Mouse (Mus musculus): Measurements from ENCODE around the gene Ftl1.
"Not testable (repeated sequence)": the region's sequence is repeated elsewhere in the genome, so short reads cannot be mapped to it uniquely, and the experiment has no call there.

Gene Ftl1

DNA sequence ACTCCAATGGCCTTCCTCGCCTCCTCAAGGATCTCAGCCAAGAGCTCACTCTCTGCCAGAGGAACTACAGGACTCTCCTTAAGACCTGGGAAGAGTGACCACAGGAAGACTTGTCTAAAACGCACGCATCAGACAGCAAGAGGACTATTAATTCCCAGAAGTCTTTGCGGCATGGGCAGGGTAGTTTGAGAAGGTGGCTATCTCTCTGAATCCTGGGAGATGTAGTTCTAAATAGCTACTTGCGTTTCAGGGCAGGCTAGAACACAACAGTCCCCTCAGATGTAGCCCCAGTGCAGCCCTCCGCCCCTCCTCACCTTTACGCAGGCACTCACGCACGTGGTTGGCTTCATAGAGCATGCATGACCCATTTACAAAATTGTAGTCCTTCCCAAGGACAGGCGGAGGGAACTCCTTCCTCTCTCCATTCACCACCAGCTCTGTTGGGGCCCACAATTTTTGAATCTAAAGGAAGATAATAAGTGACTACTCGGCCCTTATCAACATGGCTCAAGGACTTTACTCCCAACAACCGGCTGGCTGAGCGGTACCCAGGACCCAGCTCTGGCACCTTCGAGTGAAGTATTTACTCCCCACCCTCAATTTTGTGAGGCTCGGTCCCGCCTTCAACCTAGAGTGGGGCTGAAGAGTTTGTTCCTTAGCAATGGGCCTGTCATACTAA is 15.7 kb upstream of the Ftl1 start:
- peak in 1 of 2 experiments; percentile 53 for DNase-seq

GRCm38 (mm10) chr7:45470869-45471268 is 11.2 kb upstream of the Ftl1 start:
- peak; percentile 76 to 84 for DNase-seq

DNA sequence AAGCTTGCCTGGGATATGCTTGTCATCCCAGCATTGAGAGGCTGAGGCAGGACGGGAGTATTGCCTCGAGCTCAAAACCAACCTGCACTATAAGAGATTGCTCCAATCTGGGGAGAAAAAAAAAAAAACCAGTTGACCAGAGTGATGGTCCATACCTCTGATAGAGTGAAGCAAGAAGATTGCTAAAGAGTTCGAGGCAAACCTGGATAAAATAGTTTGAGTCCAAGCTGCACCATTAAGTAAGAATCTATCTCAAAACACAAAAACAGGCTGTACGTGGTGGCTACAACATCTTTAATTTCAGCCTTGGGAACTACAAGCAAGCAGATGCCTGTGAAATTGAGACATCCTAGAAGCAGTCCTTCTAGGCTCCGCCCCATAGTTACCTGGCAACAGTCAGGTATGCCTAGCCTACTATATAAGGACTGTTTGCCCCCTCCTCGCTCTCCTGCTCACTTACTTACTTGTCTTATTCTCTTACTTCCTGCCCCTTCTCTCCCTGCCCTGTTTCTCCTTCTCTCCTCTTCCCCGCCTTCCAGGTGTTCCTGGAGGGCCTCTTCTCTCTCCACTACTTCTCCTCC is 7.5 kb upstream of the Ftl1 start:
- no peak for DNase-seq

DNA sequence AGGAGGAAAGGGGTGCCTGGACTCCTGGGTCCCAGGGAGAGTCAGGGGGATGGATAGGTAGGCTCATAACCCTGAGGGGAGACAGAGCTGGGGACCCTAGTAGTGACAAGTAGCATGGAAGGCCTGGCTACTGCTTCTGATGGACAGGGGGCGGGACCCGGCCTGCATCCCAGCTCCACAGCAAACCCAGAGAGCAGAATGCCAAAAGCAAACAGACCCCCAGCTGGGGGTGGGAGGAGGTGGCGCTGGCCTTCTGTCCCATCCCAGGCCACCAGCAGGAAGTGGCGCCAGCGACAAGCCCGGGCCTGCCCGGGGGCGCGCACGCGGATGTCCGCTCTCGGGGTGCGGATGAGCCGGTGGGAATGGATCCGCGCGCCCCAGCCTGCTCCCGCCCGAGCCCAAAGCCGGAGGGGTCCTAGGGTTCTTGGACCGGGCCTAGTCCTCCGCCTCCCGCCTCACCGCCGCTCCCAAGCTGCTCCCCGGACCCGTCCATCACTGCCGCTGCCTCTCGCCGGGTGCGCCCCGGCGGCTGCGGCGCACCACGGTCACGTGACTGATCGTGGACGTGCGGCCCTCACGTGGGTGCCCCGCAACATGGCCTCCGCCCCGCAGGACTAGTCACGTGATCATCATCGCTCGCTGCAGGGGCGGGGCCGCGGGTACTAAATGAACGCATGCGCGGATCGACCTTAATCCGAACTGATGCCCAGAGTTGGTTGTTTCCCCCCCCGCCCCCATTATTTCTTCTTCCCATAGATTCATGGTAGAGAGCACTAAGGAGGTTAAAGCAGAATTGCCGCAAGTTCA is 6.8 kb upstream of the Ftl1 start, which contains the start of gene Bax:
TSS of gene Bax (minus strand) at position 616 of the 807 bp plus-strand sequence.
- peak; percentile 98 to 99 for DNase-seq

GRCm38 (mm10) chr7:45465549-45465948 is 5.9 kb upstream of the Ftl1 start:
- no peak for DNase-seq

GRCm38 (mm10) chr7:45465112-45465511 is 5.4 kb upstream of the Ftl1 start:
- no peak for DNase-seq

GRCm38 (mm10) chr7:45463987-45464778 is 4.5 kb upstream of the Ftl1 start:
- no peak for DNase-seq

DNA sequence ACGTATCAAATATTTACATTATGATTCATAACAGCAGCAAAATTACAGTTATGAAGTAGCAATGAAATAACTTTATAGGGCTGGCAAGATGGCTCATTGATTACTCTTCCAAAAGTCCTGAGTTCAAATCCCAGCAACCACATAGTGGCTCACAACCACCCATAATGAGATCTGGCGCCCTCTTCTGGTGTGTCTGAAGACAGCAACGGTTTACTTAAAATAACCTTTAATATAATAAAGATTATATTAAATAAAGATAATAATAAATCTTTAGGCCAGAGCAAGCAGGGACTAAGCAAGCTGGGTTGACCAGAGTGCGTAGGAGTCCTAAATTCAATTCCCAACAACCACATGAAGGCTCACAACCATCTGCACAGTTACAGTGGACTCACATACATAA is 3.2 kb upstream of the Ftl1 start:
- DNase-seq: not testable (repeated sequence)

DNA sequence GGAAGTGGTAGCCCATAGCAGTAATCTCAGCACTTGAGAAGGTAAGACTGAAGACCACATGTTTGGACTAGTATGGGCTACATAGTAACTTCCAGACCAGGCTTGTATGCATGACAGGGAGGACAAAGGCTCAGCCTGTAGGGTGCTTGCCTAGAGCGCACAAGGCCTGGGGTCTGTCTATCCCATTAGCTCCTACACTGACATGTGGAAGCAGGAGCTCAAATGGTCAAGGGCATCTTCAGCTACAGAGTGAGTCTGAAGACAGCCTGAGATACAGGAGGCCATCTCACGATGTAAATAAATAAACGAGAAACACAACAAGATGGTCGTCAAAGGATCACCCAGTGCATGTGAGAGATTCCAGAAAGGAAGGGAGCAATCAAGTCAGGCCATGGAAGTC is 2.6 kb upstream of the Ftl1 start:
- no peak for DNase-seq

- no peak for DNase-seq
These were observed 2.1 kb upstream of the Ftl1 start for GRCm38 (mm10) chr7:45461781-45462180.

DNA sequence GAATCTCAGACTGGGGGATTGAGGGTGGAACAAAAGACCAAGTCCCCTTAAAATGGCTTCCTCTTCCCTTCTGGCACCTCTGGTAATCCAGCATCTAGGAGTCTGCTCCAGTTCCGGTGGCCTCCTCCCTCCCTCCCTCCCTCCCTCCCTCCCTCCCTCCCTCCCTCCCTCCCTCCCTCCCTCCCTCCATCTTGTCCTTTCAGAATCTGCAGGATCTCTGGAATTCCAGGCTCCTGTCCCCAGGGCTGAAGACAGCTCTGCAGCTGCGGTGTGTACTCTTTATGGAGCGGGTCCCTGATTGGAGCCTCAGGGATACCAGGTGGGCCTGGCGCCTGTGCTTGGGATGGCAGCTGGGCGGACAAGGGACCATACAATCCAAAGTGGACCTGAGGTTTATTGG is 1.6 kb upstream of the Ftl1 start:
- DNase-seq: no peak

DNA sequence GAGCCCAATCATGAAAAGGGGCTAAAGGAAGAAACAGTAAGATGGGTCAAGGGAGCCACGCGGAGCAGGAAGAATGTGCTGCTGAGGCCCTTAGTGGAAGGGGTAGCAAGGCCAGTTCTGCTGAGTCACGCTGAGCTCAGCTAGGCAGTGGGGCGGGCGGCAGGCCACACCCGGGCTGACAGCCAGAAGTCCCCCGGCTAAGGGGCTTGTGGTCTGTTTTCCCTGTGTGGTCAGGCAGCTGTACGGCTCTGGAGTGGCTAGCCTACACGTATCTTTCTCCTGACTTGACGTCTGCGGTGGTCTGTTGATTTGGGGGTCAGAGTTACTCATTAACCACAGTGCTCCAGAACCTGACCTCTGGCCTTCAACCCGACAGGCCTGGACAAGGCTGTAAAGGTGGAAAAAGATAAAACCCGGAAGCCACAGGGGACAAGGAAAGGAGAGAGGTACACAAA is 1.2 kb upstream of the Ftl1 start:
- peak in 1 of 2 experiments; percentile 40 for DNase-seq

- DNase-seq: no peak
These were observed 693 bp upstream of the Ftl1 start for GRCm38 (mm10) chr7:45460377-45460776.

- peak; percentile 83 to 86 for DNase-seq
These were observed 728 bp downstream of the Ftl1 start for GRCm38 (mm10) chr7:45458748-45459563.

DNA sequence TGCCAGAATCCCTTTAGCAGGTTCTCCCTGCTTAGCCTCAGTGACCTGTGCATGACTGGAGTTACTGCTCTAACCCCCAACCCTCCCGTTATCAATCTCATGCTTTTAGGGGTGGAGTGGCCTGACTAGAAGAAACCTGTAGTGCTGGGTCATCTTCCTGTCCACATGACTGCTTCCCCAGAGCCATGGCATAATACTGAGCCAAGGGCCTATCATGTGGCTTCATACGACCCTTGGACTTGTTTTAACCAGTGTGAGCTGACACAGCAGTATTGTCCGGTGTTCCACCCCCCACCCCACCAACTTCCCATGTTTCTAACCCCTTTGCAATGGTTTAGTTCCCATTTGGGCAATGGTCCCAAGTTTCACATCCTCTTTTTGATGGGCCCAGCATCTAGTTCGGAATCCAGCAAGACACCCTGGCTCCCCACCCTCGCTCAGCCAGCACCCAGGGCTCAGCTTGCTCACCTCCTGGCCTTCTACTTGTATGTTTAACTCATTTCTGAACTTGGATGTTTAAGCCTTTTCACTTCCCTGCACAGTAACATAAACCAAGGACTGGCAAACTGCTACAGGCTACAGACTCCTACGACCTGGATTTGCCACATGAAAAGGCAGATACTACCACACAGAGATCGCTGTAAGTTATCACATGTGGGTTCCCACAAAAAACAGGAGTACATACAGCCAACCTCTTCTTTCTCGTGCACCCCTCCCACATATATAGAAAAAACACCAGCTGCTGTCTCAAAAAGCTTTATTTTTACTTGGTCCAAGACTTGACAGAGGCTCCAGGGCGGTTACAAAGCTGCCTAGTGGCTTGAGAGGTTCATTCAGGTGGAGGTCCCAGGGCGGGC is 2.3 kb downstream of the Ftl1 start:
- DNase-seq: no peak

DNA sequence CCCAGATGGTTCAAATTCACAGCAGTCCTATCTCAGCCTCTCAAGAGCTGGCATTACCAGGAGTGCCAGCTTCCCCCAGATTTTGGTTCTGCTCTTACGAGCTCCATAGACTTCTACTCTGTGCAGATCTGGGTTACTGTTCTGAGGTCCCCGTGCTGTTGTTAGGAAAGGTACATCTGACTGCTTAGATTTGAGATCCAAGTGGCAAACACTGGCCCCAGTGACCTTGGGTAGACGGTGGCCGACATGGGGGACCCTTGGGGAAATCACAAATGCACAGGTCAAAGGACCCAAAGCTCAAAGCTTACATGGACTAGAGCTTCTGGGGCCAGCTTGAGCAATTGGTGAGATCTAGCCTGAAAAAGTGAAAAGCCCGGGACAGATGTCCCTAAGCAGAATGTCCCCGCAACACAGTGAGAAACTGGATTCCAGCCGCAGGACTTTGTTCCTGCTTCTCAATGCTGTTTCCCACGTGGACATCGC is 2.9 kb downstream of the Ftl1 start:
- no peak for DNase-seq

DNA sequence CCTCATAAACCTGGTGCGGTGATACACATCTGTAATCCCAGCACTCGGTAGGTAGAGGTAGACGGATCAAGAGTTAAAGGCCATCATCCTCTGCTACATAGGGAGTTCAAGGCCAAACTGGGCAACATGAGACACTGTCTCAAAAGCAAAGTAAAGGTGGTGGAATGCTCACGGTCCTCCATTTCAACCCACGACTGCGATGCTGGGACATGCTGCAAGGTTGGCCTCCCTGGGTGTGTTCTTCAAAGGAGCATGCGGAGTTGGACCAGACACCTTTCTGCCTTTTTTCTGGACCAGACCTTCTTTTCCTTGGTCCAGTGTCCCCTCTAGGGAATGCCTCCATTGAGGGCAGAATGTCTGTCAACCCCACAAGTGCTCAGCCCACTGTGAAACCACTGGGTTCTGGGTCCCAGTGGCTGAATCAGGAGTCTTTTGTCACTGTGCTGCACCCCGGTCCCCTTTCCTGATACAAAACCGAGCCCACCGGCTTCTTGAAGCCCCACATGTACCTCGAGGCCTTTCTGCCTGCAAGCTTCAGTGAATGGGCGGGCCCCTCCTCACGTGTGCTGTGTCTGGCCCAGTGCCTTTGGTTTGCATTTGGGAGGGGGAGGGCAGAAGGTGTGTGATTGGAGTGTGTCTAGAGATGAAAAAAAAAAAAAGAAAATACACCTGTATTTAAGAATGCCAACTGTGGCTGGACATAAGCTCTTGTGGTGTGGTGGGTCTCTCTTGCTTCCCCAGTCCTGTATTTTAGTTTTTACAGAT is 3.6 kb downstream of the Ftl1 start:
- DNase-seq: no peak

DNA sequence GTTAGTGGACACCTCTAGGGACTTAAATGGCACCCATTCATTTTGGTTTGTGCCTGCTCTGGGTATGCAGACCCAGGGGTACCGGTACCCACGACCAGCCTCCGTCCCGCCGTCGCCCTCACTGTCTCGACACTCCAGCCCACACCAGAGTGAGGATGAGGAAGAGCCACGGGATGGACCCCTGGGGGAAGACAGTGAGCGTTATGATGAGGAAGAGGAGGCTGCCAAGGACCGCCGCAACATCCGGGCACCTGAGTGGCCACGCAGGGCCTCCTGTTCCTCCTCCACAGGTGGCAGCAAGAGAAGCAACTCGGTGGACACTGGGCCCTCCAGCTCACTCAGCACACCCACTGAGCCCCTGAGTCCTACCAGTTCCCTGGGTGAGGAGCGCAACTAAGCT is 4.7 kb downstream of the Ftl1 start:
- DNase-seq: no peak

DNA sequence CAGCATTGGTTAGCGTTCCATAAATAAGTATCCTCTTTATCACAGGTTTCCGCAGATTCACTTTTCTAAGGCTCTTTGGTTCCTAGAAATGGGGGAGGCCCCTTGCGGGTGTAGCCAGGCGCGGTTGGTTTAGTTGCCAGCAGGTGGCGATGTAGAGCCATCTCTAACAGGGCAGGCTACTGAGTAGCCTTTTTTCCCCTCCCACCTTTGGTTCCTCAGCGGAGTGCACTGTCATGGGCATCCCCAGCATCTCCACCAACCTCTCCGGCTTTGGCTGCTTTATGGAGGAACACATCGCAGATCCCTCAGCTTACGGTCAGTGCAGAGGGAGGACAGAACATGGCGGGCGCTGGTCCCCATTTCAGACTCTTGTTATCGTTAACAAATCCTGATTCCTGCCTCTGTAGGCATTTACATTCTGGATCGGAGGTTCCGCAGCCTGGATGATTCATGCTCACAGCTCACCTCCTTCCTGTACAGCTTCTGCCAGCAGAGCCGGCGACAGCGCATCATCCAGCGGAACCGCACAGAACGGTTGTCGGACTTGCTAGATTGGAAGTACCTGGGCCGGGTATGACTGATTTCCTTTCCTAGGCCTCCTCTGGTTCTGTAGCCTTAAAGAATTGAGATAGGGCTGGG is 8.2 kb downstream of the Ftl1 start:
- DNase-seq: peak; percentile 86

DNA sequence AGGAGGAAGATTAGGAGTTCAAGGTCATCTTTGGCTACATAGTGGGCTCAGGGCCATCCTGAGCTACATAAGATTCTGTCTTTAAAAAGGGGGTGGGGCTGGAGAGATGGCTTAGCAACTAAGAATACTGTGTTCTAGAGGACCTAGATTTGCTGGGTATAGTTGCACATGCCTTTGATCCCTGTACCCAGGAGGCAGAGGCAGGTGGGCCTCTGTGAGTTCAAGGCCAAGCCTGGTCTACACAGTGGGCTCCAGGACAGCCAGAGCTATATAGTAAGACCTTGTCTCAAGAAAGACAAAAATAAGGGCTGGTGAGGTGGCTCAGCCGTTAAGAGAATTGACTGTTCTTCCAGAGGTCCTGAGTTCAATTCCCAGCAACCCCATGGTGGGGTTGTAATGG is 9.7 kb downstream of the Ftl1 start:
- DNase-seq: no peak

Measured in cerebellum, postnatal 36 days (tissue).